Comparison of ENCODE assay signal across 10 mouse cellular contexts in genomic region chr4:58714221-58714620, GRCm38 (mm10).
DNase-seq lines count a peak whose midpoint lies in the region; ATAC-seq and TF ChIP-seq lines count a peak whose summit lies in the region.
"Had no signal": no experiment of that assay in that cellular context is flagged by ENCODE, and none has a peak within 500 bp of the region (broad histone marks: within the 10 kb centered on the region; RNA-seq: fewer than 3 reads in every experiment).

No protein-coding gene starts in this region.

- H3K9ac ChIP-seq in forebrain, embryonic 16.5 days (replicated peaks; ENCODE audit: low read depth, low read length), result no peak overlapping the region
- no peak overlapping the region for H3K9ac ChIP-seq in ES-E14 (ENCODE audit: insufficient read depth, low read depth, low read length, poor library complexity, severe bottlenecking)
- H3K9ac ChIP-seq: limb, embryonic 15.5 days had no signal

- peaks cover under 1% of the 10 kb centered on the region for H3K9me3 ChIP-seq in forebrain, embryonic 10.5 days
- H3K9me3 ChIP-seq in forebrain, embryonic 16.5 days (ENCODE audit: control insufficient read depth, low read length), result no peaks in the 10 kb centered on the region
- H3K9me3 ChIP-seq in ES-E14 (ENCODE audit: control insufficient read depth, insufficient read depth, low read depth, low read length), result no peaks in the 10 kb centered on the region
- H3K9me3 ChIP-seq: limb, embryonic 15.5 days had no signal

- in situ Hi-C loops in ES-E14 (cut with MboI; ENCODE audit: low sequenced_read_pairs in 2 of 2, unreplicated experiment in 2 of 2), result no loop called here

- H3K4me2 ChIP-seq in forebrain, embryonic 16.5 days (ENCODE audit: low read length), result no peak overlapping the region
- H3K4me2 ChIP-seq: limb, embryonic 15.5 days had no signal

- H3K36me3 ChIP-seq in forebrain, embryonic 10.5 days (replicated peaks), result no peaks in the 10 kb centered on the region
- no peaks in the 10 kb centered on the region for H3K36me3 ChIP-seq in forebrain, embryonic 16.5 days (ENCODE audit: control insufficient read depth, insufficient read depth)
- no peaks in the 10 kb centered on the region for H3K36me3 ChIP-seq in ES-E14 (ENCODE audit: control insufficient read depth, insufficient read depth, low read length, poor library complexity, severe bottlenecking)
- H3K36me3 ChIP-seq: limb, embryonic 15.5 days had no signal

- 55% methylated on average over 13 of the region's 13 CpGs for WGBS in forebrain, embryonic 10.5 days
- WGBS in forebrain, embryonic 16.5 days, result 65% methylated on average over 13 of the region's 13 CpGs

- peak overlapping the region; percentile 44; the same call in 1 of the 2 replicates for H3K27ac ChIP-seq in forebrain, embryonic 10.5 days
- H3K27ac ChIP-seq in forebrain, embryonic 16.5 days (ENCODE audit: low read length), result no peak overlapping the region
- H3K27ac ChIP-seq in ES-E14 (ENCODE audit: insufficient read depth, low read depth, low read length, poor library complexity, severe bottlenecking), result no peak overlapping the region
- H3K27ac ChIP-seq: limb, embryonic 15.5 days had no signal

- ATAC-seq in forebrain, embryonic 16.5 days, result no peak

- H3K4me3 ChIP-seq in forebrain, embryonic 10.5 days, result no peak overlapping the region
- no peak overlapping the region for H3K4me3 ChIP-seq in forebrain, embryonic 16.5 days (replicated peaks; ENCODE audit: low read length)
- H3K4me3 ChIP-seq in ES-E14 (ENCODE audit: insufficient read depth in 1 of 2, low read depth in 1 of 2, low read length in 2 of 2, poor library complexity in 1 of 2, severe bottlenecking in 1 of 2), result no peak overlapping the region
- H3K4me3 ChIP-seq: limb, embryonic 15.5 days had no signal

- 0 out of 2 replicates have a peak, but pooled peaks cover 4% of the 10 kb centered on the region for H3K27me3 ChIP-seq in forebrain, embryonic 10.5 days (ENCODE audit: poor library complexity, severe bottlenecking)
- H3K27me3 ChIP-seq in forebrain, embryonic 16.5 days (replicated peaks; ENCODE audit: control insufficient read depth, insufficient read depth, low read length), result no peaks in the 10 kb centered on the region
- H3K27me3 ChIP-seq: limb, embryonic 15.5 days had no signal

- H3K4me1 ChIP-seq in forebrain, embryonic 10.5 days, result peaks cover 20% of the 10 kb centered on the region
- 0 out of 2 replicates have a peak, but pooled peaks cover 3% of the 10 kb centered on the region for H3K4me1 ChIP-seq in forebrain, embryonic 16.5 days (replicated peaks; ENCODE audit: control insufficient read depth, insufficient read depth, low read length)
- H3K4me1 ChIP-seq in ES-E14 (ENCODE audit: control insufficient read depth in 2 of 2, insufficient read depth in 2 of 2, low read length in 2 of 2, poor library complexity in 1 of 2), result no peaks in the 10 kb centered on the region

- no peak for DNase-seq in forebrain, embryonic 10.5 days (ENCODE audit: extremely low spot score, low spot score)
- peak; percentile 63 for DNase-seq in ES-E14 (ENCODE audit: low read depth, low spot score)
- DNase-seq in kidney, adult 8-10 months, result peak; percentile 26 to 40
- DNase-seq in lung, postnatal 4 days, result peak; percentile 12 to 39
- no peak for DNase-seq in T-cell, adult 2 months (ENCODE audit: low spot score)
- no peak for DNase-seq in heart, adult 9 months (ENCODE audit: low spot score in 2 of 2)
- no peak for DNase-seq in cerebellum, adult 11-12 months
- DNase-seq: cerebellum, postnatal 14 days had no signal

TF ChIP-seq in ES-E14, 5 proteins besides CTCF, POLR2A, EP300 and RAD21:
- no peak for TF ChIP-seq MAFK (IDR thresholded peaks at IDR 0.05; ENCODE audit: insufficient read depth, low read depth, low read length)
- no peak for TF ChIP-seq ZNF384 (IDR thresholded peaks at IDR 0.05; ENCODE audit: low read depth, low read length)
- no peak for TF ChIP-seq CHD2 (IDR thresholded peaks at IDR 0.05; ENCODE audit: low read depth, low read length)
- no peak for TF ChIP-seq ZC3H11A (IDR thresholded peaks at IDR 0.05; ENCODE audit: borderline replicate concordance, low read depth, low read length)
- TF ChIP-seq HCFC1 (IDR thresholded peaks at IDR 0.05; ENCODE audit: borderline replicate concordance, insufficient read depth, low read length), result no peak

Comparison
In these comparisons a context has a peak if more than half of its experiments do, and no peak if none do; other contexts are left out.
1. DNase-seq: peak in ES-E14 (single experiment), kidney, adult 8-10 months (2 of 2) and lung, postnatal 4 days (2 of 2); none in forebrain, embryonic 10.5 days (single experiment), T-cell, adult 2 months (single experiment), heart, adult 9 months (0 of 2) and cerebellum, adult 11-12 months (single experiment).